Mouse (Mus musculus) heart, embryonic 12.5 days (tissue): ENCODE results near the gene Foxp4. TPM values are rescaled to one million over a fixed set of nuclear protein-coding genes. Genes with fewer than 3 reads are reported as not detected.
A peak's percentile ranks its signal among the peaks of the same experiment; 100 is the strongest.

ENCODE experiments used
- ATAC-seq: fragments of 200-750 bp; cut with Nextera tagmentation; 2 replicates; pipeline ENCODE4 v1.8.0; 2017; ENCODE audit warnings: moderate TSS enrichment, moderate library complexity; ENCODE audit not compliant: insufficient number of reproducible peaks, low FRiP score
- H3K27ac ChIP-seq: fragments of 300-500 bp; sonication (generic); 2 replicates; pipeline ENCODE4 v1.5.1; 2016; ENCODE audit warnings: mild to moderate bottlenecking, moderate library complexity; ENCODE audit not compliant: poor library complexity, severe bottlenecking
- H3K27me3 ChIP-seq: fragments of 300-500 bp; sonication (generic); replicated peaks from 2 replicates; pipeline ENCODE4 v1.6.1; 2016; ENCODE audit warnings: mild to moderate bottlenecking, moderate library complexity
- H3K36me3 ChIP-seq: fragments of 300-500 bp; sonication (generic); 2 replicates; pipeline ENCODE4 v1.6.1; 2016; ENCODE audit warnings: mild to moderate bottlenecking, moderate library complexity
- H3K4me1 ChIP-seq: fragments of 300-500 bp; sonication (generic); replicated peaks from 2 replicates; pipeline ENCODE4 v1.6.1; 2016; ENCODE audit warnings: mild to moderate bottlenecking
- H3K4me2 ChIP-seq: fragments of 300-500 bp; sonication (generic); 2 replicates; pipeline ENCODE4 v1.6.1; 2016; ENCODE audit warnings: mild to moderate bottlenecking, moderate library complexity
- H3K4me3 ChIP-seq: fragments of 300-500 bp; sonication (generic); 2 replicates; pipeline ENCODE4 v1.5.1; 2016; ENCODE audit warnings: mild to moderate bottlenecking
- H3K9ac ChIP-seq: fragments of 300-500 bp; sonication (generic); 2 replicates; pipeline ENCODE4 v1.6.1; 2016; ENCODE audit warnings: mild to moderate bottlenecking, moderate library complexity
- H3K9me3 ChIP-seq: fragments of 300-500 bp; sonication (generic); replicated peaks from 2 replicates; pipeline ENCODE4 v1.6.1; 2016; ENCODE audit warnings: mild to moderate bottlenecking, moderate library complexity
- WGBS: fragments of 180-500 bp; shearing (Covaris S2); methylation state at CpG from one replicate; pipeline ENCODE4 v1.1.7; 2016; 5-methylcytosine and 5-hydroxymethylcytosine counted together
- polyA plus RNA-seq: library from polyadenylated mRNA; unstranded; fragments of >200 nt; fragmentation: Nextera tagmentation; extraction: Ambion mirVana; gene quantifications from 2 replicates; pipeline ENCODE4 v1.2.1, GENCODE M21; 2016

Foxp4 gene
- polyA plus RNA-seq, 1 experiment from 2014 or later: 20.7 TPM

- H3K36me3 ChIP-seq: peaks cover 18% of the 10 kb centered on the region
- no peak overlapping the region for H3K4me3 ChIP-seq
- H3K9ac ChIP-seq: no peak overlapping the region
- no peak overlapping the region for H3K27ac ChIP-seq
- no peak for ATAC-seq
- 61% methylated on average over 19 of the region's 19 CpGs for WGBS
- H3K9me3 ChIP-seq: no peaks in the 10 kb centered on the region
- no peaks in the 10 kb centered on the region for H3K27me3 ChIP-seq
- peaks cover 42% of the 10 kb centered on the region for H3K4me1 ChIP-seq
- no peak overlapping the region for H3K4me2 ChIP-seq
Observed at GRCm38 (mm10) chr17:47889267-47889666, 35.2 kb downstream of the Foxp4 start.

GRCm38 (mm10) chr17:47888641-47889040, 35.8 kb downstream of the Foxp4 start:
- Histone ChIP-seq H3K36me3 (peaks cover 18% of the 10 kb centered on the region), H3K4me2 (no peak overlapping the region), H3K27me3 (no peaks in the 10 kb centered on the region), H3K27ac (no peak overlapping the region), H3K9ac (no peak overlapping the region), H3K4me3 (no peak overlapping the region), H3K9me3 (no peaks in the 10 kb centered on the region), H3K4me1 (peaks cover 42% of the 10 kb centered on the region)
- no peak for ATAC-seq
- WGBS: 70% methylated on average over 7 of the region's 7 CpGs

DNA sequence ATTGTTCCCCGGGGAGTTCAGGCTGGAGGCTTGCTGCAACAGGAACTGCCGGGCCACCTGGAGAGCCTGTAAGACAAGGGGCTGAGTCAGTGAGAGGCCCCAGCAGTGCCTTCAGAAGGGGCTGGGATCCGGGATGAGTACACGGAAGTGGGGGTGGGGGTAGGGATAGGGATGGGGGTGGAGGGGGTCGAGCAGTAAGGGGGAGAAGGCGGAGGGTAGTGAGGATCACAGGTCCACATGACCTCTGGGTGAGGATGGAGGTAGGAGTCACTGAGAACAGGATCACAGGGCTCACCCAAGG, 36.3 kb downstream of the Foxp4 start:
- Histone ChIP-seq H3K36me3 (peaks cover 20% of the 10 kb centered on the region), H3K9ac (no peak overlapping the region), H3K27me3 (no peaks in the 10 kb centered on the region), H3K9me3 (no peaks in the 10 kb centered on the region), H3K4me1 (peaks cover 44% of the 10 kb centered on the region), H3K4me3 (no peak overlapping the region), H3K27ac (peak overlapping the region; percentile 69), H3K4me2 (peak overlapping the region; percentile 34; the same call in 1 of the 2 replicates)
- no peak for ATAC-seq
- 20% methylated on average over 6 of the region's 6 CpGs for WGBS

GRCm38 (mm10) chr17:47887381-47888154, 36.9 kb downstream of the Foxp4 start:
- Histone ChIP-seq H3K4me3 (no peak overlapping the region), H3K4me2 (peak overlapping the region; percentile 34), H3K27me3 (no peaks in the 10 kb centered on the region)

DNA sequence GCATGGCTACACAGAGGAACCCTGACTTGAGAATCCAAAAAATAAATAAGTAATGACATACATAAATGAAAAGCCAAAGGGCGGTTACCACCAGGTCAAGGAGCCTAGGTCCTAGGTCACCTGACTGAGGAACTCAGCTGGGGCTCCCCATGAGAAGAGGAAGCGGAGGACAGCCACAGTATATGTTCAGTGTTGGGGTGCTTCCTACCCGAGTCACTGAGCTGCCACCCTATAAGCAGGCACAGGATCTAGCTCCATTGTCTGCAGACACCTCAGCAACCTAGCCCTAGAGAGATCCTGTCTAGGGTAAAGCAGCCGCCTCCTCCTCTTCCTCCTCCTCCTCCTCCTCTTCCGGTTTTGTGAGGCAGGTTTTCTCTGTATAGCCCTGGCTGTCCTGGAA, 41.3 kb downstream of the Foxp4 start:
- Histone ChIP-seq H3K27ac (no peak overlapping the region), H3K4me3 (no peak overlapping the region), H3K9ac (no peak overlapping the region), H3K4me2 (no peak overlapping the region), H3K9me3 (no peaks in the 10 kb centered on the region), H3K36me3 (peaks cover 35% of the 10 kb centered on the region), H3K4me1 (peaks cover 64% of the 10 kb centered on the region), H3K27me3 (no peaks in the 10 kb centered on the region)
- WGBS: 76% methylated on average over 5 of the region's 5 CpGs
- no peak for ATAC-seq

More at GRCm38 (mm10) chr17:47887381-47888154, 36.9 kb downstream of the Foxp4 start:
- peak; percentile 68 for ATAC-seq
- Histone ChIP-seq H3K27ac (peak overlapping the region; percentile 69), H3K9ac (0 out of 2 replicates have a peak overlapping the region, but pooled peaks have one; percentile 13), H3K36me3 (peaks cover 25% of the 10 kb centered on the region), H3K9me3 (no peaks in the 10 kb centered on the region), H3K4me1 (peaks cover 46% of the 10 kb centered on the region)
- 22% methylated on average over 13 of the region's 13 CpGs for WGBS

DNA sequence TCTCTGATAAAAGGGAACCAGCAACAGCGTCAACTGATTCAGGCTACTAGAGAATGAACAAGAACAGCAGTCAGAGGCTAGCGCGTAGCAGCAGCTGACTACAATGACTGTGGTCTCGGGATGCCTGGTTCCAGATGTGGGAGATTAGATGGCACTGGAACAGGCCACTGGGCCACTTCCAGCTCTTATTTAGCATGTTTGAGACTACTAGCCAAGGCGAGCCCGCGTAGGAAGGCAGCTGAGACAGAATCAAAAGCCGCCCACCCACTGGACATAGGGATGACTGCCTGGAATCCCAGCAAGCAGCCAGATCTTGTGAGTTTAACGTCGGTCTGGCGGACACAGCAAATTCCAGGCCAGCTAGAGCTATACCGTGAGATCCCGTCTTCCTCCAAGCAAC, 43.1 kb downstream of the Foxp4 start:
- no peak for ATAC-seq
- Histone ChIP-seq H3K9ac (no peak overlapping the region; the same call in 1 of the 2 replicates), H3K36me3 (peaks cover 48% of the 10 kb centered on the region), H3K4me1 (peaks cover 54% of the 10 kb centered on the region), H3K4me3 (no peak overlapping the region), H3K27ac (no peak overlapping the region), H3K4me2 (no peak overlapping the region), H3K27me3 (no peaks in the 10 kb centered on the region), H3K9me3 (no peaks in the 10 kb centered on the region)
- 63% methylated on average over 13 of the region's 13 CpGs for WGBS

DNA sequence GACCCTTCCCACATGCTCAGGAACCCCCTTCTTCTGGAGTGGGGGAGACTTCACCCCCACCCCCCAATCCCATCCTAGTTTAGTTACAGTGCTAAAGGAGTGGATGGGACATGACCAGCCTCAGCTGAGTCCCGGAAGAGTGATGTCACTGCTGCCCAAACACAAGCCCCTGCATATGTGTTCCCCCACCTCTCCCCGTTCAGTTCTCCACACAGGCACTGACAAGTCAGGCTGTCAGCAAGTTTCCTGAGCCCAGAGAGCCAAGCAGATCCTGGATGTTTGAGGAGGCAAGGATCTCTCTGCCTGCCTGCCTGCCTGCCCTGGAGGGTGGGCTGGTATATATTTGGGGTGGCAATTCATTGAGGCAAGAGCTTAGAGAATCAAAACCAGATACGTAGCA, 45.2 kb downstream of the Foxp4 start:
- no peak for ATAC-seq
- no peak overlapping the region for H3K4me3 ChIP-seq
- H3K9ac ChIP-seq: peak overlapping the region; percentile 64

GRCm38 (mm10) chr17:47878378-47879089, 45.9 kb downstream of the Foxp4 start:
- 17% methylated on average over 34 of the region's 35 CpGs for WGBS

More for the DNA sequence above, 45.2 kb downstream of the Foxp4 start:
- H3K36me3 ChIP-seq: peaks cover 57% of the 10 kb centered on the region
- no peaks in the 10 kb centered on the region for H3K27me3 ChIP-seq
- WGBS: 8% methylated on average over 3 of the region's 3 CpGs
- H3K4me2 ChIP-seq: peak overlapping the region; percentile 68
- H3K9me3 ChIP-seq: no peaks in the 10 kb centered on the region
- peaks cover 54% of the 10 kb centered on the region for H3K4me1 ChIP-seq
- H3K27ac ChIP-seq: peak overlapping the region; percentile 26; the same call in 1 of the 2 replicates

GRCm38 (mm10) chr17:47877715-47878377, 46.6 kb downstream of the Foxp4 start:
- 44% methylated on average over 10 of the region's 10 CpGs for WGBS
- peaks cover 47% of the 10 kb centered on the region for H3K36me3 ChIP-seq
- H3K4me3 ChIP-seq: no peak overlapping the region
- peak; percentile 33 for ATAC-seq
- H3K4me1 ChIP-seq: peaks cover 61% of the 10 kb centered on the region
- H3K27ac ChIP-seq: 0 out of 2 replicates have a peak overlapping the region, but pooled peaks have one; percentile 26
- H3K9me3 ChIP-seq: no peaks in the 10 kb centered on the region
- peak overlapping the region; percentile 64; the same call in 1 of the 2 replicates for H3K9ac ChIP-seq
- H3K4me2 ChIP-seq: peak overlapping the region; percentile 68
- H3K27me3 ChIP-seq: no peaks in the 10 kb centered on the region

More at GRCm38 (mm10) chr17:47878378-47879089, 45.9 kb downstream of the Foxp4 start:
- Histone ChIP-seq H3K4me2 (peak overlapping the region; percentile 68), H3K36me3 (peaks cover 51% of the 10 kb centered on the region), H3K9me3 (no peaks in the 10 kb centered on the region), H3K9ac (peak overlapping the region; percentile 64), H3K27ac (peak overlapping the region; percentile 26; the same call in 1 of the 2 replicates), H3K27me3 (no peaks in the 10 kb centered on the region), H3K4me1 (peaks cover 59% of the 10 kb centered on the region), H3K4me3 (peak overlapping the region; percentile 30)
- ATAC-seq: peak; percentile 1; the same call in 1 of the 2 replicates

DNA sequence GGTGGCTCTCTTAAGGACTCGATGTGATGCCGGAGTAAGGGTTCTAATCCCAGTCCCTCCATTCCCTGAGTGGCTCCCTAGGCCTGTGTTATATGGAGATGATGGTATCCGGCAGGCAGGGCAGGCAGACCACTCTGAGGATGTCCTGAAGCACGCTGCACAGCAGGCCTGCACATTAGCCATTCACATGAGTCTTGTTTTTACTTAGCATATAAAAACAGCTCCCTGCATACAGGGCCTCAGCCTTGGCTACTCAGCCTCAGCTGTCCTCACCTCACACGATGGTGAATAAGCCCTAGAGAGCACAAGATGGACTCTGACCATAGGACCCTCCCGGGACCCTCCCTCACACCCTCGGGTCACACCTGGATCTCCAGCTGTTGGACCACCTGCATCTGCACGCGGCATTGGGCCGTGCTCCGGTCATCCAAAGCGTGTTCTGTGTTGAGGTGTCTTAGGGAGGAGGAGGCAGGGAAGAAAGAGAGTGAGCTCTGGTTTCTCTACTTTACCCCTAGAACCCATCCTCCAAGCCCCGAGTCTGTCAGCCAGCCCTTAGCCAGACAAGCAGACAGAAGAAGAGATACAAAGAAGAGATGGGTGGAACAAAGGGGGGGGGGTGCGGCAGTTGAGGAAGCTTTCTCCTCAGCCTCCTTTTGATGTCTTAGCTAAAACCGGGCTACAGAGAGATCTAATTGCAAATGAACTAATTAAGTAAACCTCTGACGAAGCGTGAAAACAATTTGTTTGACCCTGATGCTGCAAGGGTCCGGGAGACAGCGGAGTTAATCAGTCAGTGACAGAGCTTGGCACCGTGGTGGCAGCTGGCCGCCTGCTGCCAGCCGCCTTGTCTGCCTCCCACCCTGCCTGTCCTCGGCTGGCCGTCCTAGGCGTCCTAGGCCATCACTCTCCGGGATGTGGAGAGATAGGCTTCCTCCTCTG, 47.4 kb downstream of the Foxp4 start:
- ATAC-seq: no peak
- WGBS: 54% methylated on average over 26 of the region's 26 CpGs
- H3K4me3 ChIP-seq: no peak overlapping the region
- no peaks in the 10 kb centered on the region for H3K9me3 ChIP-seq
- H3K4me1 ChIP-seq: peaks cover 56% of the 10 kb centered on the region
- peaks cover 48% of the 10 kb centered on the region for H3K36me3 ChIP-seq
- peak overlapping the region; percentile 6; the same call in 1 of the 2 replicates for H3K9ac ChIP-seq
- H3K27ac ChIP-seq: no peak overlapping the region
- H3K4me2 ChIP-seq: no peak overlapping the region
- H3K27me3 ChIP-seq: no peaks in the 10 kb centered on the region
